Mouse (Mus musculus): ENCODE results near the gene Nsl1.
"Not testable (repeated sequence)": the region's sequence is repeated elsewhere in the genome, so short reads cannot be mapped to it uniquely, and the experiment has no call there.

Nsl1 gene

GRCm38 (mm10) chr1:191062781-191063485 is at the start of gene Nsl1, which contains the start of gene Tatdn3:
Gene Nsl1 (plus strand): TSS chr1:191063012.
Gene Tatdn3 (minus strand): TSS chr1:191062932.
- peak; percentile 94 for DNase-seq (ENCODE audit: low read depth, low spot score)

- peak; percentile 69 for DNase-seq (ENCODE audit: low read depth, low spot score)
Observed at GRCm38 (mm10) chr1:191014271-191014670, 48.5 kb upstream of the Nsl1 start.

- no peak for DNase-seq (ENCODE audit: low read depth, low spot score)
Observed at GRCm38 (mm10) chr1:191019803-191020202, 43.0 kb upstream of the Nsl1 start.

- no peak for DNase-seq (ENCODE audit: low read depth, low spot score)
Observed at GRCm38 (mm10) chr1:191020217-191020924, 42.4 kb upstream of the Nsl1 start.

- DNase-seq (ENCODE audit: low read depth, low spot score): no peak
Observed at GRCm38 (mm10) chr1:191021016-191021415, 41.8 kb upstream of the Nsl1 start.

GRCm38 (mm10) chr1:191023140-191023539 is 39.7 kb upstream of the Nsl1 start:
- DNase-seq (ENCODE audit: low read depth, low spot score): no peak

GRCm38 (mm10) chr1:191023806-191024205 is 39.0 kb upstream of the Nsl1 start:
- DNase-seq (ENCODE audit: low read depth, low spot score): not testable (repeated sequence)

GRCm38 (mm10) chr1:191025016-191026012 is 37.5 kb upstream of the Nsl1 start:
- peak; percentile 56 for DNase-seq (ENCODE audit: low read depth, low spot score)

GRCm38 (mm10) chr1:191026021-191026713 is 36.6 kb upstream of the Nsl1 start, which contains the start of gene Flvcr1:
Gene Flvcr1 (minus strand): TSS chr1:191026158.
- DNase-seq (ENCODE audit: low read depth, low spot score): peak; percentile 100

GRCm38 (mm10) chr1:191030182-191030581 is 32.6 kb upstream of the Nsl1 start:
- peak; percentile 54 for DNase-seq (ENCODE audit: low read depth, low spot score)

- not testable (repeated sequence) for DNase-seq (ENCODE audit: low read depth, low spot score)
Observed at GRCm38 (mm10) chr1:191030922-191031425, 31.8 kb upstream of the Nsl1 start.

GRCm38 (mm10) chr1:191035649-191036048 is 27.2 kb upstream of the Nsl1 start:
- peak; percentile 53 for DNase-seq (ENCODE audit: low read depth, low spot score)

GRCm38 (mm10) chr1:191036554-191037334 is 26.1 kb upstream of the Nsl1 start, which contains the start of gene Spata45:
Gene Spata45 (plus strand): TSS chr1:191036639.
- DNase-seq (ENCODE audit: low read depth, low spot score): no peak

GRCm38 (mm10) chr1:191037999-191038398 is 24.8 kb upstream of the Nsl1 start:
- DNase-seq (ENCODE audit: low read depth, low spot score): no peak

- no peak for DNase-seq (ENCODE audit: low read depth, low spot score)
Observed at GRCm38 (mm10) chr1:191041352-191041751, 21.5 kb upstream of the Nsl1 start.

GRCm38 (mm10) chr1:191042106-191042505 is 20.7 kb upstream of the Nsl1 start:
- DNase-seq (ENCODE audit: low read depth, low spot score): no peak

GRCm38 (mm10) chr1:191042688-191043087 is 20.1 kb upstream of the Nsl1 start:
- no peak for DNase-seq (ENCODE audit: low read depth, low spot score)

- no peak for DNase-seq (ENCODE audit: low read depth, low spot score)
Observed at GRCm38 (mm10) chr1:191045264-191045663, 17.5 kb upstream of the Nsl1 start.

GRCm38 (mm10) chr1:191046231-191046824 is 16.5 kb upstream of the Nsl1 start:
- no peak for DNase-seq (ENCODE audit: low read depth, low spot score)
